Mouse (Mus musculus) heart, embryonic 16.5 days (tissue): ENCODE results near the gene Folr2. TPM values are rescaled to one million over a fixed set of nuclear protein-coding genes. Genes with fewer than 3 reads are reported as not detected.

Source experiments
- ATAC-seq: fragments of 200-750 bp; cut with Nextera tagmentation; replicated peaks from 2 replicates; pipeline ENCODE4 v1.8.0; 2017; ENCODE audit warnings: moderate number of reproducible peaks; ENCODE audit not compliant: insufficient read depth, low FRiP score; ENCODE audit errors: extremely low read depth
- H3K27ac ChIP-seq: fragments of 300-500 bp; sonication (generic); 2 replicates; pipeline ENCODE4 v1.5.1; 2014; ENCODE audit warnings: mild to moderate bottlenecking, low read length, control low read depth, moderate library complexity
- H3K27me3 ChIP-seq: fragments of 300-500 bp; sonication (generic); 2 replicates; pipeline ENCODE4 v1.6.1; 2014; ENCODE audit warnings: low read length, mixed read lengths; ENCODE audit not compliant: control insufficient read depth, insufficient read depth
- H3K36me3 ChIP-seq: fragments of 300-500 bp; sonication (generic); 2 replicates; pipeline ENCODE4 v1.6.1; 2014; ENCODE audit not compliant: control insufficient read depth, insufficient read depth
- H3K4me1 ChIP-seq: fragments of 300-500 bp; sonication (generic); 2 replicates; pipeline ENCODE4 v1.6.1; 2014; ENCODE audit warnings: low read length, mixed read lengths; ENCODE audit not compliant: control insufficient read depth, insufficient read depth
- H3K4me2 ChIP-seq: fragments of 300-500 bp; sonication (generic); 2 replicates; pipeline ENCODE4 v1.6.1; 2014; ENCODE audit warnings: low read depth, mild to moderate bottlenecking, control low read depth, low read length
- H3K4me3 ChIP-seq: fragments of 300-500 bp; sonication (generic); 2 replicates; pipeline ENCODE4 v1.5.1; 2014; ENCODE audit warnings: mild to moderate bottlenecking, control low read depth, low read length
- H3K9ac ChIP-seq: fragments of 300-500 bp; sonication (generic); 2 replicates; pipeline ENCODE4 v1.6.1; 2014; ENCODE audit warnings: low read length, control low read depth
- H3K9me3 ChIP-seq: fragments of 300-500 bp; sonication (generic); replicated peaks from 2 replicates; pipeline ENCODE4 v1.6.1; 2016; ENCODE audit warnings: low read length; ENCODE audit not compliant: control insufficient read depth
- WGBS: fragments of 180-500 bp; shearing (Covaris S2); extraction: QIAGEN DNeasy Blood & Tissue Kit; methylation state at CpG from one replicate; pipeline ENCODE4 v1.1.7; 2014; 5-methylcytosine and 5-hydroxymethylcytosine counted together
- polyA plus RNA-seq: library from polyadenylated mRNA; unstranded; fragments of >200 nt; fragmentation: Nextera tagmentation; extraction: Ambion mirVana; gene quantifications from 2 replicates; pipeline ENCODE4 v1.2.1, GENCODE M21; 2015

Gene Folr2
- polyA plus RNA-seq, 1 experiment from 2014 or later = 0.98 TPM

- no peaks in the 10 kb centered on the region for H3K9me3 ChIP-seq
- no peak overlapping the region for H3K9ac ChIP-seq
- H3K36me3 ChIP-seq = peaks cover 30% of the 10 kb centered on the region
- H3K4me3 ChIP-seq = peak overlapping the region; percentile 13; the same call in 1 of the 2 replicates
- H3K27me3 ChIP-seq = no peaks in the 10 kb centered on the region
- peak overlapping the region; percentile 69 for H3K4me2 ChIP-seq
- no peak for ATAC-seq
- H3K27ac ChIP-seq = peak overlapping the region; percentile 36; the same call in 1 of the 2 replicates
- WGBS = 48% methylated on average over 3 of the region's 3 CpGs
- peaks cover 29% of the 10 kb centered on the region for H3K4me1 ChIP-seq
These were observed 22.1 kb downstream of the Folr2 start for GRCm38 (mm10) chr7:101834903-101835302.

DNA sequence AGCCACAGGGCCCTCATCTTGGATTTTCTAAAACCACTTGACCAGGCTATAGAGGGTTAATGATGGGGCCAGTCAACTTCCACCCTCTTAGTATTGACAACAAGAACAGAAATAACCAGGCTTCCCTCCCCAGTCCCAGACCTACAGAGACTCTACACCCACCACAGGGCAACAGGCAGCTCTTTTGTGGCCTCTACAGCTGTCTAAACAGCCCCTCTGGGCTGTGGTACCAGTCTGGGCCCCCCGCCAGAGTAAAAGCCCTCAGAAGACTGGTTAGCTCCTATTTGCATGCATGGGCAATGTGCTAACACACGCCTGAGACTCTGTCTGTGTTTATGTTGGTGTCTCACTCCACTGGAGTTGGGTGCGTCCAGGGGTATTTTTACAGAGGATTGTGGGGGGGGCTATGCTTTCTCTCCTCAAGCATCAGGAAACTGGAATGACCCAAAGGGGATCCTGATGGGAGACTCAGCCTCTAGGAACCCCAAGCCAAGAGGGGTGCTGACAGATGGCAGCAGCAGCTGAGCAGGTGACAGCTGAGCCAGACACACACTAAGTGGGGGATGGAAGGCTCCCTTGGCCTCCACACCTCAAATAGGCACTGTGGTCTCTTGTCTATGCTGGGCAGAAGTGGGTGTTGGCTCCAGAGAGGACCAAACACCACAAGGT lies 22.9 kb downstream of the Folr2 start:
- WGBS = 56% methylated on average over 3 of the region's 3 CpGs
- no peak for ATAC-seq
- Histone ChIP-seq H3K4me1 (peaks cover 28% of the 10 kb centered on the region), H3K9me3 (no peaks in the 10 kb centered on the region), H3K4me3 (no peak overlapping the region), H3K9ac (no peak overlapping the region; the same call in 1 of the 2 replicates), H3K36me3 (peaks cover 38% of the 10 kb centered on the region), H3K27ac (peak overlapping the region; percentile 36), H3K27me3 (no peaks in the 10 kb centered on the region), H3K4me2 (peak overlapping the region; percentile 8; the same call in 1 of the 2 replicates)

- Histone ChIP-seq H3K4me2 (no peak overlapping the region), H3K9me3 (no peaks in the 10 kb centered on the region), H3K4me1 (peaks cover 21% of the 10 kb centered on the region), H3K36me3 (peaks cover 45% of the 10 kb centered on the region), H3K4me3 (no peak overlapping the region), H3K27me3 (no peaks in the 10 kb centered on the region), H3K27ac (no peak overlapping the region), H3K9ac (no peak overlapping the region)
- WGBS = 73% methylated on average over 5 of the region's 5 CpGs
- no peak for ATAC-seq
These were observed 23.6 kb downstream of the Folr2 start for GRCm38 (mm10) chr7:101833352-101833751.

DNA sequence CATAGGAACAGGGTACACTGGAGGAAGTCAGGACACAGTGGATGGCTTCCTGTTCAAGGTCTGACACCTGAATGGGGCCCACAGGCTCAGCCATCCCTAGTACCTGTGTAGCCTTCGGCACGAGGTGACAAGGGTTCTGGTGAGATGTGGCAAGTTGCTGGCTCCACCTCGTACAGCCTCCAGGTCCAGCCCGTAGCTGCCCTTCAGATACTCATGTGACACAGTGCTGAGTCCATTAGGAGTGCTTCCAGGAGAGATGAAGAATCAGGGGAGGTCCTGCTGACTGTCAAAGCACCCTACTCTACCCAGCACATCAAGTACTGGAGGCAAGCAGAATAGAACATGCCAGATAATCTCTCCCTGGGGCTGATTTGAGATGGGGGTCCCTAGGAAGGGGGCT lies 24.6 kb downstream of the Folr2 start:
- ATAC-seq = no peak
- 92% methylated on average over 4 of the region's 4 CpGs for WGBS
- Histone ChIP-seq H3K4me2 (no peak overlapping the region), H3K9me3 (no peaks in the 10 kb centered on the region), H3K4me3 (no peak overlapping the region), H3K27ac (no peak overlapping the region), H3K27me3 (no peaks in the 10 kb centered on the region), H3K4me1 (peaks cover 21% of the 10 kb centered on the region), H3K9ac (no peak overlapping the region), H3K36me3 (peaks cover 54% of the 10 kb centered on the region)

- Histone ChIP-seq H3K27me3 (no peaks in the 10 kb centered on the region), H3K4me1 (peaks cover 21% of the 10 kb centered on the region), H3K9ac (no peak overlapping the region), H3K36me3 (peaks cover 63% of the 10 kb centered on the region), H3K4me3 (no peak overlapping the region), H3K27ac (no peak overlapping the region), H3K9me3 (no peaks in the 10 kb centered on the region), H3K4me2 (no peak overlapping the region)
- ATAC-seq = no peak
- 93% methylated on average over 8 of the region's 8 CpGs for WGBS
These were observed 25.6 kb downstream of the Folr2 start for GRCm38 (mm10) chr7:101831437-101831836.

DNA sequence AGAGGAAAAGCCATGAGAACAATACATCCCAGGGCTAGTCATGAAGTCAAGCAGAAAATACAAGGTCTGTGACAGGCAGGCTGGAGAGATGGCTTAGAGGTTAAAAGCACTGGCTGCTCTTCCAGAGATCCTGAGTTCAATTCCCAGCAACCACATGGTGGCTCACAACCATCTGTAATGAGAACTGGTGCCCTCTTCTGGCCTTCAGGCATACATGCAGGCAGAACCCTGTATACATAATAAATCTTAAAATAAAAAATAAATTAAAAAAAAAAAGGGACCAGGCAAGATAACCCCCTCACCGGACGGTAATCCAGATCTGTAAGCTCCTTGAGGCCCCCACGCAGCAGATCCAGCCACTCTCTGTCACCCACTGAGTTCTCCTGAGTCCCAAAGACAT lies 26.6 kb downstream of the Folr2 start:
- Histone ChIP-seq H3K27ac (no peak overlapping the region), H3K4me1 (peaks cover 18% of the 10 kb centered on the region), H3K9ac (no peak overlapping the region), H3K4me2 (no peak overlapping the region), H3K36me3 (peaks cover 70% of the 10 kb centered on the region), H3K27me3 (no peaks in the 10 kb centered on the region), H3K4me3 (no peak overlapping the region), H3K9me3 (no peaks in the 10 kb centered on the region)
- ATAC-seq = no peak
- 93% methylated on average over 3 of the region's 3 CpGs for WGBS

- Histone ChIP-seq H3K4me1 (peaks cover 14% of the 10 kb centered on the region), H3K4me3 (no peak overlapping the region), H3K9me3 (no peaks in the 10 kb centered on the region), H3K27me3 (peaks cover 21% of the 10 kb centered on the region), H3K4me2 (no peak overlapping the region), H3K27ac (no peak overlapping the region), H3K36me3 (peaks cover 39% of the 10 kb centered on the region), H3K9ac (no peak overlapping the region)
- WGBS = 74% methylated on average over 18 of the region's 18 CpGs
- no peak for ATAC-seq
These were observed 33.0 kb downstream of the Folr2 start for GRCm38 (mm10) chr7:101823758-101824630.

GRCm38 (mm10) chr7:101822836-101823757 lies 33.9 kb downstream of the Folr2 start:
- Histone ChIP-seq H3K9ac (no peak overlapping the region), H3K36me3 (peaks cover 30% of the 10 kb centered on the region), H3K9me3 (no peaks in the 10 kb centered on the region), H3K27ac (no peak overlapping the region), H3K4me2 (no peak overlapping the region), H3K4me1 (peaks cover 19% of the 10 kb centered on the region), H3K27me3 (peaks cover 30% of the 10 kb centered on the region), H3K4me3 (no peak overlapping the region)
- 42% methylated on average over 32 of the region's 32 CpGs for WGBS
- ATAC-seq = no peak
